Mouse (Mus musculus) forebrain, embryonic 14.5 days (tissue): ENCODE measurements around the gene Esrrb. TPM values are rescaled to one million over a fixed set of nuclear protein-coding genes. Genes with fewer than 3 reads are reported as not detected.
A peak's percentile ranks its signal among the peaks of the same experiment; 100 is the strongest.

Experiments used
- ATAC-seq: fragments of 200-750 bp; cut with Nextera tagmentation; 2 replicates; pipeline ENCODE4 v1.8.0; 2017; ENCODE audit warnings: mild to moderate bottlenecking, moderate library complexity
- DNase-seq: peaks from one replicate; pipeline ENCODE4 v3.0.0-alpha.2; 2015; ENCODE audit warnings: low spot score
- H3K27ac ChIP-seq: fragments of 300-500 bp; sonication (generic); 2 replicates; pipeline ENCODE4 v1.5.1; 2014; ENCODE audit warnings: low read depth, mild to moderate bottlenecking, control low read depth, low read length, moderate library complexity
- H3K27me3 ChIP-seq: fragments of 300-500 bp; sonication (generic); replicated peaks from 2 replicates; pipeline ENCODE4 v1.6.1; 2014; ENCODE audit warnings: low read length, control low read depth, mixed read lengths; ENCODE audit not compliant: control insufficient read depth, insufficient read depth
- H3K36me3 ChIP-seq: fragments of 300-500 bp; sonication (generic); 2 replicates; pipeline ENCODE4 v1.6.1; 2014; ENCODE audit warnings: low read length, control low read depth; ENCODE audit not compliant: control insufficient read depth, insufficient read depth
- H3K4me1 ChIP-seq: fragments of 300-500 bp; sonication (generic); 2 replicates; pipeline ENCODE4 v1.6.1; 2014; ENCODE audit warnings: antibody characterized with exemption, low read length, control low read depth; ENCODE audit not compliant: control insufficient read depth, insufficient read depth
- H3K4me2 ChIP-seq: fragments of 300-500 bp; sonication (generic); 2 replicates; pipeline ENCODE4 v1.6.1; 2014; ENCODE audit warnings: mild to moderate bottlenecking, control low read depth, low read length
- H3K4me3 ChIP-seq: fragments of 300-500 bp; sonication (generic); 2 replicates; pipeline ENCODE4 v1.5.1; 2014; ENCODE audit warnings: low read depth, low read length, control low read depth
- H3K9ac ChIP-seq: fragments of 300-500 bp; sonication (generic); 2 replicates; pipeline ENCODE4 v1.6.1; 2014; ENCODE audit warnings: mild to moderate bottlenecking, low read length, control low read depth, moderate library complexity
- H3K9me3 ChIP-seq: fragments of 300-500 bp; sonication (generic); replicated peaks from 2 replicates; pipeline ENCODE4 v1.6.1; 2016; ENCODE audit warnings: low read length, control low read depth, mixed read lengths; ENCODE audit not compliant: control insufficient read depth
- WGBS: fragments of 180-500 bp; shearing (Covaris S2); extraction: QIAGEN DNeasy Blood & Tissue Kit; methylation state at CpG from one replicate; pipeline ENCODE4 v1.1.7; 2014; 5-methylcytosine and 5-hydroxymethylcytosine counted together
- polyA plus RNA-seq: library from polyadenylated mRNA; unstranded; fragments of >200 nt; fragmentation: Nextera tagmentation; extraction: Ambion mirVana; gene quantifications from 2 replicates; pipeline ENCODE4 v1.2.1, GENCODE M21; 2014

Gene Esrrb
- polyA plus RNA-seq, 1 experiment from 2014 or later, result 0.32 TPM

DNA sequence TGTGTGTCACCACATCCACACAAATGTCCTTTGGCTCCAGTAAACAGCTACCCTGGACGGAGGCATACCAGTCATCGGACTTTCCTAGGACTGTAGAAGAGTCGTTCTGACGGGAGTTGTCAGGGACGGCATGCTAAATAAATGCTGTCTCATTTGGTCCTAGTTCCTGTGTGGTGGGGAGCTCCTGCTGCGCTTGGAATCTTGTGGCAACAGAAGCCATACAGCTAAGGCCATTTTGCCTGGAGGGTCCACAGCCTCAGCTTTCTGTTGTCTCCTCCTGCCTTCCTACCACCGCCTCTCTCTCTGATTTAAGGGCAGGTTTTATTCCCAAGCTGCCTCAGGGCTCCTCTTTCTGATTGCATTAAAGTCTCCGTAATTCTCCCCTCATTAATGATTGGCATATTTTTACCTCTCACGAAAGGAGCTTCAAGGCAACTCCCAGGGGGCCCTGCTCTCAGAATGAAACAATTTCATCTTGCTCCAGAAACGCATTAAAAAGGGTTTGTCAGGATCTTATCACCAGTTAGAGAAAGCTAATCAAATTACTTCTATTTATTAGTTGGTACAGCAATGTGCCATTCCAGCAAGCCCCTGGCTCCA is 26.9 kb downstream of the Esrrb start:
- H3K9me3 ChIP-seq, result 0 out of 2 replicates have a peak, but pooled peaks cover 2% of the 10 kb centered on the region
- no peak overlapping the region for H3K9ac ChIP-seq
- H3K4me2 ChIP-seq, result no peak overlapping the region
- no peaks in the 10 kb centered on the region for H3K27me3 ChIP-seq
- H3K36me3 ChIP-seq, result no peaks in the 10 kb centered on the region
- H3K27ac ChIP-seq, result no peak overlapping the region
- 44% methylated on average over 10 of the region's 10 CpGs for WGBS
- no peak for ATAC-seq
- peak; percentile 45 for DNase-seq
- H3K4me1 ChIP-seq, result 0 out of 2 replicates have a peak, but pooled peaks cover 2% of the 10 kb centered on the region
- H3K4me3 ChIP-seq, result no peak overlapping the region

GRCm38 (mm10) chr12:86394773-86395172 is 33.9 kb downstream of the Esrrb start:
- H3K4me1 ChIP-seq, result no peaks in the 10 kb centered on the region
- H3K9me3 ChIP-seq, result no peaks in the 10 kb centered on the region
- no peaks in the 10 kb centered on the region for H3K36me3 ChIP-seq
- H3K27ac ChIP-seq, result no peak overlapping the region
- no peak for DNase-seq
- H3K4me3 ChIP-seq, result no peak overlapping the region
- H3K9ac ChIP-seq, result no peak overlapping the region
- H3K4me2 ChIP-seq, result no peak overlapping the region
- H3K27me3 ChIP-seq, result no peaks in the 10 kb centered on the region
- ATAC-seq, result no peak
- 92% methylated on average over 12 of the region's 12 CpGs for WGBS

DNA sequence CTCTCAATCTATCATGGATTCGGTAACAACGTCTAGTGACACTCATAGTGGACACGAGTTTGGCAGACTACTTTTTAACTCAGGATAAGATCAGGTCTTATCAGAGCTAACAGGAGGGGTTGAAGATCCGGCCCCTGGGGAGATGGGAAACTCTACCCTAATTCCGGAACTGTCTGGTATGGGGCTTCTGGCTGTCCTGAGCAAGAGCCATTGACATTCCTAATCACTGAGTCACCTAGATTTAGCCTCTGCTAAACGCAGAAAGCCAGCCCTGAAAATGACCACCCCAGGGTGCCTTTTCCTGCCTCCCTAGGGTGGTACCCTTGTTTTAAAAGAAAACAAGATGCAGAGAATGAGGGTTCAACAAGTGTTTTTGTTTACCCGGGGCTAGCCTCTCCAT is 34.4 kb downstream of the Esrrb start:
- H3K9me3 ChIP-seq, result no peaks in the 10 kb centered on the region
- DNase-seq (no peak), ATAC-seq (no peak)
- no peak overlapping the region for H3K27ac ChIP-seq
- no peak overlapping the region for H3K9ac ChIP-seq
- H3K27me3 ChIP-seq, result no peaks in the 10 kb centered on the region
- no peak overlapping the region for H3K4me3 ChIP-seq
- H3K4me1 ChIP-seq, result no peaks in the 10 kb centered on the region
- H3K4me2 ChIP-seq, result no peak overlapping the region
- H3K36me3 ChIP-seq, result no peaks in the 10 kb centered on the region
- 70% methylated on average over 7 of the region's 7 CpGs for WGBS

DNA sequence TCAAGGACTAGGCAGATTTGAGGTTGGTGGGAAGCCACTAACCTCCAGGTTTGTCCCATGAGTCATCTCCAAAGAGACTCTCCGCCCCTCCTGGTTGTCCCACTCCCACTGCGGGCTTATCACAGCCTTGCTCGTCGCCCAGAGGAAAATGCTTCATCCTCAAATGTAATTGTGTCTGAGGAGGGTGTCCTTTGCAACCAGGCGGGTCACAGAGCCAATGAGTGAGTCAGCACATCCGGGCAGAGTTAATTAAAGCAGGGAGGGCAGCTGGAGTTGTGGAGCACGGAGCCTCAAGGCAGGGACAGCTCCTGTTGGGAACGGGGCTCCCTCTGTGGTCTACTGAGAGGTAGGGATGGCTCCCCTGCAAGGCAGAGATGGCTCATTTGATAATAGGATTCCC is 37.8 kb downstream of the Esrrb start:
- Histone ChIP-seq H3K9me3 (no peaks in the 10 kb centered on the region), H3K4me1 (no peaks in the 10 kb centered on the region), H3K27me3 (no peaks in the 10 kb centered on the region), H3K36me3 (no peaks in the 10 kb centered on the region), H3K4me2 (no peak overlapping the region), H3K9ac (no peak overlapping the region), H3K4me3 (no peak overlapping the region), H3K27ac (no peak overlapping the region)
- DNase-seq, result no peak
- 22% methylated on average over 8 of the region's 8 CpGs for WGBS
- ATAC-seq, result no peak

DNA sequence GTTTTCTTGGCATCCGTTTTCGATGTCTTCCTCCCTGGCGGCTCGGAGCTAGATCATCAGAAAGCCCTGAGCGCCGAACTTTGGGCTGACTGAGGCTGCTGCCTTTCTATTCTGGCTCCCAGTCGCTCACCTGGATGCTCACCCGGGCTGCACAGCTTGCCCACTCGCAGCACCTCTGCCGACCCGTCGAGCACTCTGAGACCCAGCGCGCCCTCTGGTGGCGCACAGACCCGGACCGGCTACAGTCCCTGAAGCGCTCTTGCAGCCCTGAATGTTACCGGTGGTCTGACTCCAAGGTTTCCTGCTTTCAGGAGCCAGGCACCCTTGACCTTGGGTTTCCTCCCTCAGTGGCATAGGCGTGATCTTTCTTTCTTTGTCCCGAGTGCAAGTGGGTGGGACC is 41.8 kb downstream of the Esrrb start:
- Histone ChIP-seq H3K9me3 (no peaks in the 10 kb centered on the region), H3K36me3 (no peaks in the 10 kb centered on the region), H3K9ac (no peak overlapping the region), H3K4me1 (no peaks in the 10 kb centered on the region), H3K27me3 (no peaks in the 10 kb centered on the region), H3K4me2 (peak overlapping the region; percentile 43; the same call in 1 of the 2 replicates), H3K27ac (no peak overlapping the region), H3K4me3 (no peak overlapping the region)
- WGBS, result 7% methylated on average over 21 of the region's 21 CpGs
- DNase-seq, result peak; percentile 84
- ATAC-seq, result peak; percentile 85

- peak overlapping the region; percentile 41 for H3K4me3 ChIP-seq
- under 1% methylated on average over 37 of the region's 37 CpGs for WGBS
- DNase-seq, result peak; percentile 76
- H3K36me3 ChIP-seq, result no peaks in the 10 kb centered on the region
- no peak overlapping the region for H3K27ac ChIP-seq
- ATAC-seq, result peak; percentile 88
- H3K9ac ChIP-seq, result peak overlapping the region; percentile 48; the same call in 1 of the 2 replicates
- H3K4me1 ChIP-seq, result peaks cover 5% of the 10 kb centered on the region
- peaks cover 64% of the 10 kb centered on the region for H3K27me3 ChIP-seq
- H3K4me2 ChIP-seq, result peak overlapping the region; percentile 80
- no peaks in the 10 kb centered on the region for H3K9me3 ChIP-seq
These were observed 60.6 kb downstream of the Esrrb start for GRCm38 (mm10) chr12:86421490-86421904.

DNA sequence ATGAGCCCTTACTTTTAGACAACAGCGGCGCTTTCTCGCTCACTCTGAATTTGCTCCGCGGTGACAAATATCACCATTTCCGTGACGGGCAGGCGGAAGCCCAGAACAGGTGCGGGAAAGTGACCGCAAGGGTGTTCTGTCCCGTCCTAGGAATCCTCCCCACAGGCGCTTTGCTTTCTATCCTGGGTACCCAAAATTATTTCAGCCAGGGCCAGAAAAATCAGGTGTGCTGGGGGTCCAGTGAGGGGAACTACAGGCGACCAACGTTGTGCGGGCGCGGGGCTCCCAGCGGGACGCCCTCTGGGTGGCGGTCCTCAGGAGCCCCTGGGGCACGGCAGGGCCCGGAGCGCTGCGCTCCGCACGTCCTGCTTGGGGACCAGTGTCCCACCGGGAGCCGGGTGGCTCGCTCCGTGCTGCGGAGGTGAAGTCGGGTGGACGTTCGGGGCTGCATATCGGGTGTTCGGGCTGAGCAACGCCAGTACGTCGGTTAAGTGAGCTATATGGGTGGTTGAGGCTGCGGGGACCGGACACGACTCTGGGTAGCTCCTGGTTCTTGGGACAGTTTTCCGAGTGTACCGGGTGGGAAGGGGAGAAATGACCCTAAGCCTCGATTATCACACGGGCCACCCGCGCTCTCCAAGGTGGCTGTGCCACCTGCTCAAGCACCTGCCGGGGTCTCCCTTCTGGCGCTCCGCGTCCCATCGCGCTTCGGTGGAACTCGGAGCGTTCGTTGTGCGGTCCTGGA is 61.4 kb downstream of the Esrrb start:
- Histone ChIP-seq H3K4me2 (peak overlapping the region; percentile 80), H3K4me3 (peak overlapping the region; percentile 41), H3K9me3 (no peaks in the 10 kb centered on the region), H3K27me3 (peaks cover 64% of the 10 kb centered on the region), H3K9ac (no peak overlapping the region; the same call in 1 of the 2 replicates), H3K36me3 (no peaks in the 10 kb centered on the region), H3K27ac (no peak overlapping the region), H3K4me1 (peaks cover 5% of the 10 kb centered on the region)
- WGBS, result under 1% methylated on average over 58 of the region's 59 CpGs
- ATAC-seq, result no peak
- no peak for DNase-seq

GRCm38 (mm10) chr12:86423102-86423501 is 62.2 kb downstream of the Esrrb start:
- Histone ChIP-seq H3K27me3 (peaks cover 61% of the 10 kb centered on the region), H3K9ac (no peak overlapping the region), H3K9me3 (no peaks in the 10 kb centered on the region), H3K4me3 (no peak overlapping the region), H3K27ac (no peak overlapping the region), H3K36me3 (no peaks in the 10 kb centered on the region), H3K4me1 (peaks cover 5% of the 10 kb centered on the region), H3K4me2 (no peak overlapping the region)
- ATAC-seq (no peak), DNase-seq (no peak)
- WGBS, result 8% methylated on average over 13 of the region's 13 CpGs

DNA sequence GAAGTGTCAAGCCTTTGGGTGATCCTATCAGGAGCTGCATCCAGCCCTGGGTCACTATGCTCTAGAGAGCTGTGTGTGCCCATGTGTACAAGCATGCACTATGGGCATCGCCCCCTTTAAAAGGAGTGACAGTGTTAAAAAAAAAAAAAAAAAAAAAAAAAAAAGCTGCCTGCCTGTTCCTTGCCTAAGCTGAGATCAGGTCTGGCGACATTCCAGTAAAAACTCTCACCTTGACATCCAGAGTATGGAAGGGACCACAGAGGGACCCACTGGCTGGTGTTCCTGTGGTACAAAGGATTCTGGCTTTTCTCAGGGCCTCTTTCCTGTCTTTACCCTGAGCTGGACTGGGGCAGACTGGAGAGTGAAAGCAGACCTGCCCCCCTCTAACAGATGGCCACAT is 66.7 kb downstream of the Esrrb start:
- DNase-seq (no peak), ATAC-seq (no peak)
- H3K4me2 ChIP-seq, result no peak overlapping the region
- peaks cover 34% of the 10 kb centered on the region for H3K27me3 ChIP-seq
- no peak overlapping the region for H3K4me3 ChIP-seq
- H3K9me3 ChIP-seq, result no peaks in the 10 kb centered on the region
- WGBS, result 81% methylated on average over 2 of the region's 2 CpGs
- no peaks in the 10 kb centered on the region; the same call in none of the 2 replicates for H3K4me1 ChIP-seq
- H3K27ac ChIP-seq, result no peak overlapping the region
- no peaks in the 10 kb centered on the region for H3K36me3 ChIP-seq
- H3K9ac ChIP-seq, result no peak overlapping the region
